Mouse (Mus musculus): ENCODE data around the gene Fchsd2.

GRCm38 (mm10) chr7:101253071-101253470, 160.4 kb downstream of the Fchsd2 start:
- TF ChIP-seq GATA1 (IDR thresholded peaks at IDR 0.05; ENCODE audit: borderline replicate concordance, low read length) (no peak), FLI1 (IDR thresholded peaks at IDR 0.05; ENCODE audit: low read length) (no peak)
